Mouse (Mus musculus) forebrain, embryonic 11.5 days (tissue): Measurements from ENCODE around the gene Srsf10. TPM values are rescaled to one million over a fixed set of nuclear protein-coding genes. Genes with fewer than 3 reads are reported as not detected.

ENCODE experiments used
- ATAC-seq: fragments of 200-750 bp; cut with Nextera tagmentation; replicated peaks from 2 replicates; pipeline ENCODE4 v1.8.0; 2017; ENCODE audit warnings: moderate TSS enrichment; ENCODE audit not compliant: low FRiP score
- DNase-seq: peaks from one replicate; pipeline ENCODE4 v3.0.0-alpha.2; 2017; ENCODE audit warnings: low spot score
- H3K27ac ChIP-seq: fragments of 300-500 bp; sonication (generic); 2 replicates; pipeline ENCODE4 v1.5.1; 2014; ENCODE audit warnings: low read depth, low read length
- H3K27me3 ChIP-seq: fragments of 300-500 bp; sonication (generic); 2 replicates; pipeline ENCODE4 v1.6.1; 2014; ENCODE audit warnings: mild to moderate bottlenecking, low read length, mixed read lengths; ENCODE audit not compliant: control insufficient read depth, insufficient read depth
- H3K36me3 ChIP-seq: fragments of 300-500 bp; sonication (generic); 2 replicates; pipeline ENCODE4 v1.6.1; 2014; ENCODE audit warnings: mild to moderate bottlenecking, low read length, moderate library complexity, mixed read lengths; ENCODE audit not compliant: control insufficient read depth, insufficient read depth
- H3K4me1 ChIP-seq: fragments of 300-500 bp; sonication (generic); replicated peaks from 2 replicates; pipeline ENCODE4 v1.6.1; 2014; ENCODE audit warnings: low read length, mixed read lengths; ENCODE audit not compliant: control insufficient read depth, insufficient read depth
- H3K4me2 ChIP-seq: fragments of 300-500 bp; sonication (generic); 2 replicates; pipeline ENCODE4 v1.6.1; 2014; ENCODE audit warnings: low read depth, mild to moderate bottlenecking, low read length, moderate library complexity, mixed read lengths; ENCODE audit not compliant: severe bottlenecking
- H3K4me3 ChIP-seq: fragments of 300-500 bp; sonication (generic); 2 replicates; pipeline ENCODE4 v1.5.1; 2014; ENCODE audit warnings: low read depth, low read length
- H3K9ac ChIP-seq: fragments of 300-500 bp; sonication (generic); 2 replicates; pipeline ENCODE4 v1.6.1; 2014; ENCODE audit warnings: low read length
- H3K9me3 ChIP-seq: fragments of 300-500 bp; sonication (generic); 2 replicates; pipeline ENCODE4 v1.6.1; 2016; ENCODE audit warnings: low read length, mixed read lengths; ENCODE audit not compliant: control insufficient read depth
- WGBS: fragments of 180-500 bp; shearing (Covaris S2); extraction: QIAGEN DNeasy Blood & Tissue Kit; methylation state at CpG from one replicate; pipeline ENCODE4 v1.1.7; 2014; 5-methylcytosine and 5-hydroxymethylcytosine counted together
- polyA plus RNA-seq: library from polyadenylated mRNA; unstranded; fragments of >200 nt; fragmentation: Nextera tagmentation; extraction: Ambion mirVana; gene quantifications from 2 replicates; pipeline ENCODE4 v1.2.1, GENCODE M21; 2014

Gene Srsf10
- polyA plus RNA-seq, 1 experiment from 2014 or later = 452 TPM

DNA sequence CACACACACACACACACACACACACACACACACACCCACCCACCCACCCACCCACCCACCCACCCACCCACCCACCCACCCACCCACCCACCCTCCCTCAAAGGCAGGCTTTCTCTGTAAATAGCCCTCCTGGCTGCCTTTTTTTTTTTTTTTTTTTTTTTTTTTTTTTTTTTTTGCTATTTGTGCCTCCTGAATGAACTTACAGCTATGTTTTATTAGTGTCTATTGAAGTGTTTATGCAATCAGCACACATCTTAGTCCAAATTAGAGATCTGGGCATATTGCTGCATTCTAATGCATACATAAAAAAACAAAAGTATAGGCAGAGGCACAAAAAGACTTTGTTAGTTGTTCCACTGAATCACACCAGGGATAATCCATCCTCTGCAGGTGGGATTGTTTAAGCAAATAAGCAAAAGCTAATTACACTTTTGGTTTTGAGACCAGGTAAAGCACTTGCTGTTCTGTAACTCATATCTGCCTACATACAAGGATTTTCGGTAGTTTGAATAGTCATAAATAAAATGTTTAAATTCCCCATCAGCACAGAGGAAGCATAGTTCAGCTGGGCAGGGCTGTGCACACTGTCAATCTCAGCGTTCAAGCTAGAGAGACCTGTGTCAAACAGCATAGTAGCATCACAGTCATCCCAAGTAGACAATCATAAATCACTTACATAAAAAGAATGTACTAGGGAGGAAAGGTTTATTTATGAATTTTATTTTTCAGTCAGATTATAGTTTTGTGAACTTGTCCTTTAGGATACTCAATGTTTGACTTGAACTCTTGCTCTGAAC, 14.9 kb downstream of the Srsf10 start:
- WGBS = 52% methylated on average over 2 of the region's 2 CpGs
- no peaks in the 10 kb centered on the region; the same call in 1 of the 2 replicates for H3K36me3 ChIP-seq
- H3K9ac ChIP-seq = no peak overlapping the region
- no peak overlapping the region for H3K4me3 ChIP-seq
- H3K27ac ChIP-seq = no peak overlapping the region
- H3K4me1 ChIP-seq = peaks cover 18% of the 10 kb centered on the region
- DNase-seq (no peak), ATAC-seq (no peak)
- H3K27me3 ChIP-seq = no peaks in the 10 kb centered on the region
- no peaks in the 10 kb centered on the region for H3K9me3 ChIP-seq
- H3K4me2 ChIP-seq = no peak overlapping the region; the same call in 1 of the 2 replicates

DNA sequence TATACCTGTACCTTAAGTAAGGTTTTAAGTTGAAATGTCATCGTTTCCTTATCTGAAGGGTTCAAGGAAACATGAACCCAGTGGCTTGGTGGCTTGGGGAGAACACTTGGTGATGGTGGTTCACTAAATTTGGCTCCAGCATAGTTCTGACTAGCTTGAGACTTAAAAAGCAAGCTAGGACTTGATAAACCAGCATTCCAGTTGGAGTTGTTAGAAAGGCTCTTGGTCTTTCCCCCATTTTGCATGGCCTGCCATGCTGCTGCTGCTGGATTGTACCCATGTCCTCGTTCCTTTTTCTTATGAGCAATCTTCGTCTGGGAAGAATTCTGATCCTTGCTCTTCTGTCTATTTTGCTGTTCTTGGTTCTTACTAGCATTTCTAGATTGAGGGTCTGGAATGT, 16.5 kb downstream of the Srsf10 start:
- ATAC-seq = no peak
- DNase-seq = peak; percentile 50
- WGBS = 68% methylated on average over 3 of the region's 3 CpGs
- Histone ChIP-seq H3K27me3 (no peaks in the 10 kb centered on the region), H3K4me3 (peak overlapping the region; percentile 67), H3K9ac (peak overlapping the region; percentile 95; the same call in 1 of the 2 replicates), H3K4me2 (peak overlapping the region; percentile 68), H3K27ac (no peak overlapping the region), H3K36me3 (no peaks in the 10 kb centered on the region; the same call in 1 of the 2 replicates), H3K9me3 (no peaks in the 10 kb centered on the region), H3K4me1 (peaks cover 31% of the 10 kb centered on the region)

DNA sequence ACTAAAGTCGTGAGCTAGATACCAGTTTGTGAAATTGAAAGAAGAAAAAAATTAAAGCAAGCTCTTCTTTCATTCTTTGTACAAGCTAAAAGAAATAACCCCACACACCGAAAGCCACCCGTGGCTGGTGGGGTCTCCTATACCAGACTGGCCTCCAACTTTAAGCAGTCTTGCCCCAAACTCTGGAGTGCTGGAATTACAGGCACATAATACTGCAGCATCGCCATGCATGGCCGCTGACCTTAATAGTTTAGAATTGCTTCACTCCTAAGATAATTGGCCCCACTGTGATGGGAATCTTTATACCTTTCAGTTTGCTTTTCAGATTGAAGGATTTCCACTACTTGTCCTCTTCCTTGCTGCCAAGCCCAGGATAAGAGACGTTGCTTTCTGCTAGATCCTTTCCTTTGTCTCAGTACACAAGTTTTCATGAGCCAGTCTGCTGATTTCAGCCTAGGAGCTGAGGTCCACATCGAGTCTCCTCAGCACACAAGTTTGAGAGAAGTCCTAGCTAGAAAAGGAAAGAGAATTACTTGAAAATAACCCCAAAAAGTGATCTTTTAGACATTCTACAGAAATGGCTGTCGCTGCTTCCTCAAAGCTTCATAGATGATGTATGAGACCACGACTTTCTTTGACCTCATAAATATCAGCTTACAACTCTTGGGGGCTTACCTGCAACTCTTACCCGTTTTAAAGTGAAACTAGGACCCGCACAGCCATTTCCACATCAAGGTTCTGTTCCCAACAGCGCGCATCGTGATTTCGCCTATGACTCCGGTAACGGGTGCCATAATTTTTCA, 17.2 kb downstream of the Srsf10 start:
- WGBS = 12% methylated on average over 17 of the region's 17 CpGs
- DNase-seq = peak; percentile 52

DNA sequence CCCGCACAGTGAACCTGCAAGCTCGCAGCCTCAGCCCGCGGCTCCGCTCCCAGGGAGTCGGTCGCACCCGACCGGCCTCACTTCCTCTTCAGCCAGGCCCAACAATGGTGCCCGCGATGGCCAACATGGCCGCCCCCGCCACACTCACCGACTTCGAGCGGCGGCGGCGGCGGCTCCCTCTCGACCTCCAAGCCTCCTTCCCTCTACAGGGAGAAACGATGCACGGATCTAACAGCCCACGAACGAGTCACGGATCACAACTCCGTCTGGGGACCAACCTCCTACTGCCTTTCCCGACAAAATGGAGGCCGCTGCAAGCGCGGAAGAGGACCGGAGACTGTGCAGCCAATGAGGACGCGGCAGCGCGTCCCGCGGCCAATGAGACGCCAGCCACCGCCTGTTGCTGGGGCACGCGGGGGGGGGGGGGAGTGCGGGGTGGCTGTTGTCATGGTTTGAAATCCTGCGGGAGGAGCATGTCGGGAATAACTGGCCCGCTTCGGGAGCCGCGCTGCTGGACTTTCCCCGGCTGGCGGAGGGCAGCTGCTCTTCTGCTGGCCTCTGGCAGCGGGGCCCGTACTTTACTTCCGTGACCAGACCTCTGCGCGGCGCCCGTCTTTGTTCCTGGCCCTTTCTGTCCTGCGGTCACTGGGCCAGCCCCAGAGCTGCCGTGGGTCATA, 18.1 kb downstream of the Srsf10 start, which contains the start of gene Pnrc2:
Gene Pnrc2, minus strand, starts transcription at position 325 of the 677 bp plus-strand sequence.
- Histone ChIP-seq H3K27ac (peak within 1 kb of the TSS; percentile 99), H3K4me1 (peaks cover 31% of the 10 kb centered on the region), H3K36me3 (no peaks in the 10 kb centered on the region; the same call in 1 of the 2 replicates), H3K27me3 (no peaks in the 10 kb centered on the region), H3K9ac (peak within 1 kb of the TSS; percentile 95), H3K4me2 (peak within 1 kb of the TSS; percentile 68), H3K4me3 (peak within 1 kb of the TSS; percentile 67), H3K9me3 (no peaks in the 10 kb centered on the region)
- under 1% methylated on average over 52 of the region's 60 CpGs for WGBS
- ATAC-seq (peak; percentile 93), DNase-seq (peak; percentile 99)

More for the DNA sequence above, 17.2 kb downstream of the Srsf10 start:
- Histone ChIP-seq H3K4me2 (peak overlapping the region; percentile 68), H3K4me3 (peak overlapping the region; percentile 67), H3K9ac (peak overlapping the region; percentile 95), H3K9me3 (no peaks in the 10 kb centered on the region), H3K36me3 (no peaks in the 10 kb centered on the region; the same call in 1 of the 2 replicates), H3K4me1 (peaks cover 31% of the 10 kb centered on the region), H3K27me3 (no peaks in the 10 kb centered on the region), H3K27ac (peak overlapping the region; percentile 99)
- no peak for ATAC-seq

DNA sequence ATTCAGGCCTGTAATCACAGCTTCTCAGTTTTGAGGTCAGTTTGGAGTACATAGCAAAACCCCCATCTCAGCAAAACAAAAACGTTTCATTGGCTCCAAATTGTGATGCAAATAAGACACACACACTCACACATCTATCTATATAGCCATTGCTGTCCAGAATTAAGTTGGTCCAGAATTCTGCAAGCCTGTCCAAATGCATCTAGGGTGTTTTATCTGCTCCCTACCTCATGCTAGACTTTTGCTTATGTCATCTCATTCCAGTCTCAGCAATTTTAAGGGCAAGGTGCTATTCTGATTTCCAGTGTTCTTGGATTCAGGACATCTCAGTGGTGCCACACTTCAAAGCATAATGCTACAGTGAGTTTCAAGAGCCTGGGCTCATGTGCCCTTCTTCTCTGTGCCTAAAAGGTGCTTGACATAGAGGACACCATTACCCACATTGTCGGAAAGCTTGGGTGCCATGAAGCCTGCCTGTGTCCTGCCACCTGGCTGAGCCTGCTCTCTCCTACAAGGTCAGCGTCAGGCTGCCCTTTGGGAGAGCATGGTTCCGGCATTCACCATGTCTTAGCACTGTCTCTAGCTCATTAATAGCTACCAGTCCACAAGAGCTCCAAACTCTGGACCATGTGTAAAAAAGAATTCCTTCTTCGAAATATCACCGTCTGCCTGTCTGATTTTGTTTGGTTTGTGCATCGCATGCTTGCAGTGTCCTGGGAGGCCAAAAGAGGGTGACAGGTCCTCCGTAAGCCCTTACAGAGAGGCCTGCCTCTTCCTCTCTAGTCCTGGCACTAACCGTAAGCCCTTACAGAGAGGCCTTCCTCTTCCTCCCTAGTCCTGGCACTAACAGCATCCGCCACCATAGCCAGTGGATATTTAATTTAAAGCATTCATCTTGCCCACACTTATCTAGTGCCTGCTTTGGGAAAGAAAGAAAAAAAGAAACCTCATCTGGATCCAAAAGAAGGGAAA, 19.3 kb downstream of the Srsf10 start:
- Histone ChIP-seq H3K9ac (peak overlapping the region; percentile 77), H3K27ac (peak overlapping the region; percentile 99), H3K36me3 (no peaks in the 10 kb centered on the region; the same call in 1 of the 2 replicates), H3K4me3 (no peak overlapping the region; the same call in 1 of the 2 replicates), H3K9me3 (no peaks in the 10 kb centered on the region), H3K27me3 (no peaks in the 10 kb centered on the region), H3K4me1 (peaks cover 31% of the 10 kb centered on the region), H3K4me2 (peak overlapping the region; percentile 68; the same call in 1 of the 2 replicates)
- ATAC-seq (no peak), DNase-seq (peak; percentile 43)
- 80% methylated on average over 10 of the region's 10 CpGs for WGBS

DNA sequence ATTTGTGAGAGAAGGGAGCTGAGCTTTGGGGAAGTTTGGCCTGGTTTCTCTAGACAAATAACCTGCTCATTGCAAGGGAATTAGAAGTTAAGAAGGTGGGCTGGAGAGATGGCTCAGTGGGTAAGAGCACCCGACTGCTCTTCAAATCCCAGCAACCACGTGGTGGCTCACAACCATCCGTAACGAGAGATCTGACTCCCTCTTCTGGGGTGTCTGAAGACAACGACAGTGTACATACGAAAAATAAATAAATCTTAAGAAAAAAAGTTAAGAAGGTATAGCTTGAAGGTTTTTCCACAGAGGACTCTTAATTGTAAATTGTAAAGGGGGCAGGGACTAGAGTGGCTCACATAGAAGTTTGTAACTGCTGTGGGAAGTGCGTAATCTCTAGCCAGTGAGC, 20.0 kb downstream of the Srsf10 start:
- Histone ChIP-seq H3K9me3 (no peaks in the 10 kb centered on the region), H3K4me2 (no peak overlapping the region), H3K36me3 (no peaks in the 10 kb centered on the region; the same call in 1 of the 2 replicates), H3K27me3 (no peaks in the 10 kb centered on the region), H3K27ac (0 out of 2 replicates have a peak overlapping the region, but pooled peaks have one; percentile 48), H3K9ac (no peak overlapping the region), H3K4me3 (no peak overlapping the region), H3K4me1 (peaks cover 29% of the 10 kb centered on the region)
- ATAC-seq (no peak), DNase-seq (no peak)
- WGBS = 34% methylated on average over 7 of the region's 7 CpGs

DNA sequence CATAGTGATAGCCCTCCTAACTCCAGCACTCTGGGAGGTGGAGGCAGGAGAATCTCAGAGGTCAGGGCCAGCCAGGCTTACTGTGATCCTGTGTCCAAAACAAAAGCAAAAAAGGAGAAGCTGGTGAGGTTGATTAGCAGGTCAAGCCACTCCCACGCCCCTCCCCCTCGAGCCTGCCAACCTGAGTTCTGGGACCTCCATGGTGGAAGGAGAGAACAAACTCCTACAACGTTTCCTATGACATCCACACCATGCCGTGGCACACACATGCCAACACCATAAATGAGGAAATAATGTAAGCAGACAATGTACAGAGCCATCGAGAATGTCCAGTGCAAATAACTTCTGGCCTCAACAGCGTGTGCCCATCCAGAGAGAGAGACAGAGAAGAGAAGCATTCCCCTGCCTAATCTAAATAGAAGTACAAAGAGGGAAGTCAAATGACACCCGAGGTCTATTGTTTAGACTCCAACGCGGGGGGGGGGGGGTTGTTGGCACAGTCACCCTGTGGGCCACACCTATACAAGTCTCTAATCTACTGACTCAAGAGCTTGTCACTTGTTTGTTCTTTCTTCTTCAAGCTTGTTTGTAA, 20.5 kb downstream of the Srsf10 start:
- Histone ChIP-seq H3K4me3 (peak overlapping the region; percentile 8; the same call in 1 of the 2 replicates), H3K9ac (peak overlapping the region; percentile 43), H3K4me2 (peak overlapping the region; percentile 43), H3K36me3 (no peaks in the 10 kb centered on the region; the same call in 1 of the 2 replicates), H3K27me3 (no peaks in the 10 kb centered on the region), H3K4me1 (peaks cover 29% of the 10 kb centered on the region), H3K9me3 (no peaks in the 10 kb centered on the region), H3K27ac (peak overlapping the region; percentile 48; the same call in 1 of the 2 replicates)
- DNase-seq (peak; percentile 67), ATAC-seq (no peak)
- WGBS = 6% methylated on average over 9 of the region's 9 CpGs
